Mouse (Mus musculus) heart, embryonic 15.5 days (tissue): ENCODE measurements around the gene Ebf1. TPM values are rescaled to one million over a fixed set of nuclear protein-coding genes. Genes with fewer than 3 reads are reported as not detected.

ENCODE experiments used
- ATAC-seq: fragments of 200-750 bp; cut with Nextera tagmentation; replicated peaks from 2 replicates; pipeline ENCODE4 v1.8.0; 2017; ENCODE audit warnings: low read depth, moderate TSS enrichment; ENCODE audit not compliant: insufficient number of reproducible peaks, insufficient read depth, low FRiP score
- H3K27ac ChIP-seq: fragments of 300-500 bp; sonication (generic); 2 replicates; pipeline ENCODE4 v1.5.1; 2015; ENCODE audit warnings: mild to moderate bottlenecking, inconsistent platforms
- H3K27me3 ChIP-seq: fragments of 300-500 bp; sonication (generic); 2 replicates; pipeline ENCODE4 v1.6.1; 2015; ENCODE audit warnings: inconsistent platforms
- H3K36me3 ChIP-seq: fragments of 300-500 bp; sonication (generic); 2 replicates; pipeline ENCODE4 v1.6.1; 2015; ENCODE audit warnings: mild to moderate bottlenecking, inconsistent platforms
- H3K4me1 ChIP-seq: fragments of 300-500 bp; sonication (generic); replicated peaks from 2 replicates; pipeline ENCODE4 v1.6.1; 2015; ENCODE audit warnings: inconsistent platforms
- H3K4me2 ChIP-seq: fragments of 300-500 bp; sonication (generic); 2 replicates; pipeline ENCODE4 v1.6.1; 2015; ENCODE audit warnings: inconsistent platforms, mild to moderate bottlenecking, moderate library complexity
- H3K4me3 ChIP-seq: fragments of 300-500 bp; sonication (generic); 2 replicates; pipeline ENCODE4 v1.5.1; 2015; ENCODE audit warnings: mild to moderate bottlenecking, inconsistent platforms
- H3K9ac ChIP-seq: fragments of 300-500 bp; sonication (generic); 2 replicates; pipeline ENCODE4 v1.6.1; 2015; ENCODE audit warnings: mild to moderate bottlenecking, inconsistent platforms
- H3K9me3 ChIP-seq: fragments of 300-500 bp; sonication (generic); replicated peaks from 2 replicates; pipeline ENCODE4 v1.6.1; 2016; ENCODE audit warnings: inconsistent platforms
- WGBS: fragments of 180-500 bp; shearing (Covaris S2); methylation state at CpG from one replicate; pipeline ENCODE4 v1.1.7; 2015; ENCODE audit warnings: mixed read lengths; 5-methylcytosine and 5-hydroxymethylcytosine counted together
- polyA plus RNA-seq: library from polyadenylated mRNA; unstranded; fragments of >200 nt; fragmentation: Nextera tagmentation; extraction: Ambion mirVana; gene quantifications from 2 replicates; pipeline ENCODE4 v1.2.1, GENCODE M21; 2015

Gene Ebf1
- polyA plus RNA-seq, 1 experiment from 2014 or later, result 16.8 TPM

GRCm38 (mm10) chr11:44619887-44620693 lies 3.0 kb downstream of the Ebf1 start:
- peak overlapping the region; percentile 33; the same call in 1 of the 2 replicates for H3K27ac ChIP-seq
- H3K9me3 ChIP-seq, result no peaks in the 10 kb centered on the region
- no peak for ATAC-seq
- H3K4me3 ChIP-seq, result peak overlapping the region; percentile 72
- peak overlapping the region; percentile 91 for H3K4me2 ChIP-seq
- H3K4me1 ChIP-seq, result peaks cover 31% of the 10 kb centered on the region
- H3K27me3 ChIP-seq, result peaks cover 47% of the 10 kb centered on the region
- 0 out of 2 replicates have a peak, but pooled peaks cover 5% of the 10 kb centered on the region for H3K36me3 ChIP-seq
- peak overlapping the region; percentile 60 for H3K9ac ChIP-seq
- 4% methylated on average over 41 of the region's 41 CpGs for WGBS

- 48% methylated on average over 18 of the region's 19 CpGs for WGBS
- H3K4me3 ChIP-seq, result peak overlapping the region; percentile 72
- no peak for ATAC-seq
- H3K4me1 ChIP-seq, result peaks cover 31% of the 10 kb centered on the region
- H3K4me2 ChIP-seq, result peak overlapping the region; percentile 91
- 0 out of 2 replicates have a peak, but pooled peaks cover 5% of the 10 kb centered on the region for H3K36me3 ChIP-seq
- H3K9me3 ChIP-seq, result no peaks in the 10 kb centered on the region
- H3K27ac ChIP-seq, result no peak overlapping the region
- peak overlapping the region; percentile 60; the same call in 1 of the 2 replicates for H3K9ac ChIP-seq
- H3K27me3 ChIP-seq, result peaks cover 39% of the 10 kb centered on the region
These were observed 3.8 kb downstream of the Ebf1 start for GRCm38 (mm10) chr11:44620694-44621446.

GRCm38 (mm10) chr11:44621615-44622014 lies 4.5 kb downstream of the Ebf1 start:
- WGBS, result 68% methylated on average over 10 of the region's 10 CpGs
- Histone ChIP-seq H3K4me2 (peak overlapping the region; percentile 23; the same call in 1 of the 2 replicates), H3K4me1 (peaks cover 28% of the 10 kb centered on the region), H3K9me3 (no peaks in the 10 kb centered on the region), H3K4me3 (no peak overlapping the region), H3K9ac (no peak overlapping the region), H3K27me3 (peaks cover 32% of the 10 kb centered on the region), H3K27ac (0 out of 2 replicates have a peak overlapping the region, but pooled peaks have one; percentile 12), H3K36me3 (0 out of 2 replicates have a peak, but pooled peaks cover 5% of the 10 kb centered on the region)
- ATAC-seq, result no peak

GRCm38 (mm10) chr11:44622023-44622731 lies 5.1 kb downstream of the Ebf1 start:
- H3K4me2 ChIP-seq, result peak overlapping the region; percentile 13; the same call in 1 of the 2 replicates

GRCm38 (mm10) chr11:44624564-44624963 lies 7.4 kb downstream of the Ebf1 start:
- WGBS, result 33% methylated on average over 5 of the region's 5 CpGs
- H3K27ac ChIP-seq, result no peak overlapping the region
- ATAC-seq, result no peak

More at GRCm38 (mm10) chr11:44622023-44622731, 5.1 kb downstream of the Ebf1 start:
- H3K4me1 ChIP-seq, result peaks cover 22% of the 10 kb centered on the region
- H3K9me3 ChIP-seq, result no peaks in the 10 kb centered on the region
- 0 out of 2 replicates have a peak, but pooled peaks cover 5% of the 10 kb centered on the region for H3K36me3 ChIP-seq
- 0 out of 2 replicates have a peak overlapping the region, but pooled peaks have one; percentile 12 for H3K27ac ChIP-seq
- H3K9ac ChIP-seq, result no peak overlapping the region
- no peak for ATAC-seq
- H3K4me3 ChIP-seq, result no peak overlapping the region
- peaks cover 27% of the 10 kb centered on the region for H3K27me3 ChIP-seq
- 50% methylated on average over 11 of the region's 11 CpGs for WGBS

GRCm38 (mm10) chr11:44626065-44626464 lies 8.9 kb downstream of the Ebf1 start:
- Histone ChIP-seq H3K4me2 (no peak overlapping the region), H3K9ac (no peak overlapping the region), H3K27me3 (peaks cover 12% of the 10 kb centered on the region), H3K4me1 (peaks cover 3% of the 10 kb centered on the region; the same call in 1 of the 2 replicates), H3K27ac (no peak overlapping the region), H3K36me3 (0 out of 2 replicates have a peak, but pooled peaks cover 5% of the 10 kb centered on the region), H3K4me3 (no peak overlapping the region), H3K9me3 (no peaks in the 10 kb centered on the region)
- ATAC-seq, result no peak
- 83% methylated on average over 10 of the region's 10 CpGs for WGBS

More at GRCm38 (mm10) chr11:44624564-44624963, 7.4 kb downstream of the Ebf1 start:
- H3K4me2 ChIP-seq, result no peak overlapping the region
- H3K4me1 ChIP-seq, result peaks cover 14% of the 10 kb centered on the region
- H3K4me3 ChIP-seq, result no peak overlapping the region
- 0 out of 2 replicates have a peak, but pooled peaks cover 5% of the 10 kb centered on the region for H3K36me3 ChIP-seq
- H3K9me3 ChIP-seq, result no peaks in the 10 kb centered on the region
- H3K9ac ChIP-seq, result no peak overlapping the region
- H3K27me3 ChIP-seq, result peaks cover 26% of the 10 kb centered on the region

GRCm38 (mm10) chr11:44628412-44628811 lies 11.3 kb downstream of the Ebf1 start:
- peaks cover 2% of the 10 kb centered on the region; the same call in 1 of the 2 replicates for H3K4me1 ChIP-seq
- H3K36me3 ChIP-seq, result no peaks in the 10 kb centered on the region
- no peak overlapping the region for H3K9ac ChIP-seq
- H3K27ac ChIP-seq, result no peak overlapping the region
- H3K9me3 ChIP-seq, result no peaks in the 10 kb centered on the region
- ATAC-seq, result no peak
- H3K4me2 ChIP-seq, result no peak overlapping the region
- WGBS, result 65% methylated on average over 4 of the region's 4 CpGs
- H3K27me3 ChIP-seq, result no peaks in the 10 kb centered on the region
- no peak overlapping the region for H3K4me3 ChIP-seq

- Histone ChIP-seq H3K4me3 (no peak overlapping the region), H3K9me3 (no peaks in the 10 kb centered on the region), H3K27me3 (no peaks in the 10 kb centered on the region), H3K4me2 (no peak overlapping the region), H3K36me3 (no peaks in the 10 kb centered on the region), H3K27ac (no peak overlapping the region), H3K9ac (no peak overlapping the region), H3K4me1 (no peaks in the 10 kb centered on the region)
- WGBS, result 69% methylated on average over 15 of the region's 15 CpGs
- ATAC-seq, result no peak
These were observed 15.2 kb downstream of the Ebf1 start for GRCm38 (mm10) chr11:44632064-44632968.

GRCm38 (mm10) chr11:44633001-44633693 lies 16.0 kb downstream of the Ebf1 start:
- no peak overlapping the region for H3K9ac ChIP-seq
- no peak for ATAC-seq
- no peak overlapping the region for H3K4me2 ChIP-seq
- WGBS, result 79% methylated on average over 2 of the region's 2 CpGs
- H3K4me1 ChIP-seq, result no peaks in the 10 kb centered on the region
- H3K9me3 ChIP-seq, result no peaks in the 10 kb centered on the region
- H3K27ac ChIP-seq, result no peak overlapping the region
- H3K4me3 ChIP-seq, result no peak overlapping the region
- H3K36me3 ChIP-seq, result no peaks in the 10 kb centered on the region
- no peaks in the 10 kb centered on the region for H3K27me3 ChIP-seq
